Comparison of ENCODE assay signal across 28 mouse cellular contexts in genomic region chr9:97284282-97284802, GRCm38 (mm10).
A peak's percentile ranks its signal among the peaks of the same experiment; 100 is the strongest.
DNase-seq lines count a peak whose midpoint lies in the region; ATAC-seq and TF ChIP-seq lines count a peak whose summit lies in the region.
"Had no signal": no experiment of that assay in that cellular context is flagged by ENCODE, and none has a peak within 500 bp of the region (broad histone marks: within the 10 kb centered on the region; RNA-seq: fewer than 3 reads in every experiment).

No protein-coding gene starts in this region.

- no peak overlapping the region for H3K9ac ChIP-seq in hindbrain, embryonic 13.5 days
- no peak overlapping the region for H3K9ac ChIP-seq in neural tube, embryonic 12.5 days
- H3K9ac ChIP-seq in intestine, embryonic 16.5 days (ENCODE audit: low read depth, low read length): no peak overlapping the region
- no peak overlapping the region for H3K9ac ChIP-seq in stomach, embryonic 14.5 days (replicated peaks; ENCODE audit: low read depth, low read length)
- H3K9ac ChIP-seq in forebrain, postnatal 0 days: no peak overlapping the region
- H3K9ac ChIP-seq: limb, embryonic 12.5 days; liver, embryonic 15.5 days; lung, embryonic 14.5 days; midbrain, embryonic 15.5 days; neural tube, embryonic 13.5 days had no signal

- H3K4me3 ChIP-seq in hindbrain, embryonic 13.5 days: no peak overlapping the region
- H3K4me3 ChIP-seq in hindbrain, embryonic 10.5 days: no peak overlapping the region
- no peak overlapping the region for H3K4me3 ChIP-seq in neural tube, embryonic 12.5 days
- no peak overlapping the region for H3K4me3 ChIP-seq in intestine, embryonic 16.5 days (ENCODE audit: low read length)
- no peak overlapping the region for H3K4me3 ChIP-seq in stomach, embryonic 14.5 days (ENCODE audit: low read depth, low read length)
- H3K4me3 ChIP-seq in forebrain, postnatal 0 days (ENCODE audit: low read depth, low read length): no peak overlapping the region
- H3K4me3 ChIP-seq: erythroblast, embryonic 14.5 days; limb, embryonic 12.5 days; liver, embryonic 15.5 days; midbrain, embryonic 10.5 days; midbrain, embryonic 15.5 days; neural tube, embryonic 13.5 days had no signal

- H3K36me3 ChIP-seq in hindbrain, embryonic 13.5 days: no peaks in the 10 kb centered on the region
- H3K36me3 ChIP-seq in hindbrain, embryonic 10.5 days: no peaks in the 10 kb centered on the region
- H3K36me3 ChIP-seq in neural tube, embryonic 12.5 days: no peaks in the 10 kb centered on the region
- no peaks in the 10 kb centered on the region for H3K36me3 ChIP-seq in intestine, embryonic 16.5 days (ENCODE audit: control insufficient read depth, insufficient read depth, low read length)
- no peaks in the 10 kb centered on the region for H3K36me3 ChIP-seq in stomach, embryonic 14.5 days (ENCODE audit: control insufficient read depth, insufficient read depth, low read length)
- no peaks in the 10 kb centered on the region for H3K36me3 ChIP-seq in forebrain, postnatal 0 days (ENCODE audit: insufficient read depth)
- H3K36me3 ChIP-seq: limb, embryonic 12.5 days; liver, embryonic 15.5 days; midbrain, embryonic 10.5 days; midbrain, embryonic 15.5 days; neural tube, embryonic 13.5 days had no signal

- 42% methylated on average over 7 of the region's 7 CpGs for WGBS in hindbrain, embryonic 13.5 days
- WGBS in hindbrain, embryonic 10.5 days: 64% methylated on average over 7 of the region's 7 CpGs
- WGBS in neural tube, embryonic 12.5 days: 47% methylated on average over 7 of the region's 7 CpGs
- 42% methylated on average over 7 of the region's 7 CpGs for WGBS in intestine, embryonic 16.5 days
- WGBS in stomach, embryonic 14.5 days: 26% methylated on average over 7 of the region's 7 CpGs
- WGBS in forebrain, postnatal 0 days: 76% methylated on average over 7 of the region's 7 CpGs

- H3K4me1 ChIP-seq in hindbrain, embryonic 13.5 days (replicated peaks): peaks cover 13% of the 10 kb centered on the region; the same call in 1 of the 2 replicates
- H3K4me1 ChIP-seq in hindbrain, embryonic 10.5 days (replicated peaks): peaks cover 14% of the 10 kb centered on the region
- H3K4me1 ChIP-seq in neural tube, embryonic 12.5 days: 0 out of 2 replicates have a peak, but pooled peaks cover 7% of the 10 kb centered on the region
- peaks cover 2% of the 10 kb centered on the region; the same call in 1 of the 2 replicates for H3K4me1 ChIP-seq in intestine, embryonic 16.5 days (ENCODE audit: control insufficient read depth, insufficient read depth, low read length)
- H3K4me1 ChIP-seq in stomach, embryonic 14.5 days (ENCODE audit: control insufficient read depth, insufficient read depth, low read length): no peaks in the 10 kb centered on the region
- no peaks in the 10 kb centered on the region for H3K4me1 ChIP-seq in forebrain, postnatal 0 days (ENCODE audit: insufficient read depth)
- H3K4me1 ChIP-seq: limb, embryonic 12.5 days; liver, embryonic 15.5 days; midbrain, embryonic 15.5 days had no signal

- no peaks in the 10 kb centered on the region for H3K9me3 ChIP-seq in hindbrain, embryonic 13.5 days
- H3K9me3 ChIP-seq in hindbrain, embryonic 10.5 days: no peaks in the 10 kb centered on the region
- no peaks in the 10 kb centered on the region for H3K9me3 ChIP-seq in neural tube, embryonic 12.5 days
- H3K9me3 ChIP-seq in intestine, embryonic 16.5 days (ENCODE audit: control insufficient read depth, low read length): no peaks in the 10 kb centered on the region
- H3K9me3 ChIP-seq in stomach, embryonic 14.5 days (ENCODE audit: control insufficient read depth, low read depth, low read length): no peaks in the 10 kb centered on the region
- no peaks in the 10 kb centered on the region for H3K9me3 ChIP-seq in forebrain, postnatal 0 days (ENCODE audit: low read length)
- H3K9me3 ChIP-seq: limb, embryonic 12.5 days; liver, embryonic 15.5 days; midbrain, embryonic 10.5 days; midbrain, embryonic 15.5 days; neural tube, embryonic 13.5 days had no signal

- H3K4me2 ChIP-seq in hindbrain, embryonic 13.5 days: no peak overlapping the region
- H3K4me2 ChIP-seq in neural tube, embryonic 12.5 days (replicated peaks): no peak overlapping the region
- no peak overlapping the region for H3K4me2 ChIP-seq in intestine, embryonic 16.5 days (ENCODE audit: low read depth, low read length)
- H3K4me2 ChIP-seq in stomach, embryonic 14.5 days (replicated peaks; ENCODE audit: low read depth, low read length): no peak overlapping the region
- H3K4me2 ChIP-seq in forebrain, postnatal 0 days (ENCODE audit: low read depth): no peak overlapping the region
- H3K4me2 ChIP-seq: limb, embryonic 12.5 days; liver, embryonic 15.5 days; lung, embryonic 14.5 days; midbrain, embryonic 15.5 days; neural tube, embryonic 13.5 days had no signal

- DNase-seq in hindbrain, embryonic 10.5 days (ENCODE audit: low spot score): no peak
- DNase-seq in neural tube, embryonic 10.5 days (ENCODE audit: extremely low spot score, low spot score): no peak
- no peak for DNase-seq in adrenal gland, adult 2 months
- no peak for DNase-seq in forebrain, postnatal 0 days
- DNase-seq: adrenal gland, adult 8-10 months; B cell, adult 2 months; cerebellum, adult 8-10 months; cerebellum, postnatal 25 days; heart, postnatal 14 days; kidney, adult 2 months; kidney, postnatal 10 days; layer of hippocampus, adult 9-11 months; lung, embryonic 14.5 days; lung, postnatal 14 days; retina, postnatal 1 day; right cerebral cortex, postnatal 14 days; thymus, postnatal 4 days had no signal

- ATAC-seq in hindbrain, embryonic 13.5 days (ENCODE audit: low FRiP score): 0 out of 2 replicates have a peak, but pooled peaks have one; percentile 32
- ATAC-seq in neural tube, embryonic 12.5 days (ENCODE audit: low FRiP score, low read depth): 0 out of 2 replicates have a peak, but pooled peaks have one; percentile 21
- peak; percentile 79 for ATAC-seq in intestine, embryonic 16.5 days
- peak; percentile 46; the same call in 1 of the 2 replicates for ATAC-seq in stomach, embryonic 14.5 days (ENCODE audit: insufficient number of reproducible peaks, insufficient read depth, low FRiP score, low read depth)
- no peak for ATAC-seq in forebrain, postnatal 0 days
- ATAC-seq: forebrain, embryonic 16.5 days; midbrain, embryonic 15.5 days had no signal

- no peaks in the 10 kb centered on the region for H3K27me3 ChIP-seq in hindbrain, embryonic 13.5 days
- H3K27me3 ChIP-seq in hindbrain, embryonic 10.5 days (ENCODE audit: insufficient read depth, poor library complexity, severe bottlenecking): no peaks in the 10 kb centered on the region
- H3K27me3 ChIP-seq in neural tube, embryonic 12.5 days (replicated peaks): no peaks in the 10 kb centered on the region
- no peaks in the 10 kb centered on the region for H3K27me3 ChIP-seq in intestine, embryonic 16.5 days (replicated peaks; ENCODE audit: control insufficient read depth, insufficient read depth, low read length)
- H3K27me3 ChIP-seq in stomach, embryonic 14.5 days (ENCODE audit: control insufficient read depth, insufficient read depth, low read length): no peaks in the 10 kb centered on the region
- H3K27me3 ChIP-seq in forebrain, postnatal 0 days (ENCODE audit: insufficient read depth, low read length): no peaks in the 10 kb centered on the region
- H3K27me3 ChIP-seq: limb, embryonic 12.5 days; liver, embryonic 15.5 days; midbrain, embryonic 15.5 days; neural tube, embryonic 13.5 days had no signal

- peak overlapping the region; percentile 62 for H3K27ac ChIP-seq in hindbrain, embryonic 13.5 days
- no peak overlapping the region for H3K27ac ChIP-seq in hindbrain, embryonic 10.5 days
- H3K27ac ChIP-seq in neural tube, embryonic 12.5 days: no peak overlapping the region
- H3K27ac ChIP-seq in intestine, embryonic 16.5 days (ENCODE audit: low read length): no peak overlapping the region
- no peak overlapping the region for H3K27ac ChIP-seq in stomach, embryonic 14.5 days (ENCODE audit: low read length)
- H3K27ac ChIP-seq in forebrain, postnatal 0 days (ENCODE audit: low read depth, low read length): no peak overlapping the region
- H3K27ac ChIP-seq: limb, embryonic 12.5 days; liver, embryonic 15.5 days; midbrain, embryonic 10.5 days; midbrain, embryonic 15.5 days had no signal

- no peak for TF ChIP-seq CTCF in forebrain, postnatal 0 days (IDR thresholded peaks at IDR 0.05; ENCODE audit: low read depth)
